Mouse (Mus musculus) midbrain, postnatal 0 days (tissue): ENCODE measurements around the gene Med7. TPM values are rescaled to one million over a fixed set of nuclear protein-coding genes. Genes with fewer than 3 reads are reported as not detected.
A peak's percentile ranks its signal among the peaks of the same experiment; 100 is the strongest.
"Not testable (repeated sequence)": the region's sequence is repeated elsewhere in the genome, so short reads cannot be mapped to it uniquely, and the experiment has no call there.

Source experiments
- ATAC-seq: fragments of 200-750 bp; cut with Nextera tagmentation; 2 replicates; pipeline ENCODE4 v1.8.0; 2017; ENCODE audit warnings: moderate number of reproducible peaks, mild to moderate bottlenecking, moderate TSS enrichment, moderate library complexity; ENCODE audit not compliant: low FRiP score
- DNase-seq: peaks from one replicate; pipeline ENCODE4 v3.0.0-alpha.2; 2015; ENCODE audit warnings: low spot score
- H3K27ac ChIP-seq: fragments of 300-500 bp; sonication (generic); 2 replicates; pipeline ENCODE4 v1.5.1; 2014; ENCODE audit warnings: low read depth, mild to moderate bottlenecking, low read length, mixed read lengths
- H3K27me3 ChIP-seq: fragments of 300-500 bp; sonication (generic); 2 replicates; pipeline ENCODE4 v1.6.1; 2014; ENCODE audit warnings: low read length, control low read depth, mixed read lengths; ENCODE audit not compliant: insufficient read depth
- H3K36me3 ChIP-seq: fragments of 300-500 bp; sonication (generic); 2 replicates; pipeline ENCODE4 v1.6.1; 2014; ENCODE audit warnings: low read length, control low read depth, mixed read lengths; ENCODE audit not compliant: insufficient read depth
- H3K4me1 ChIP-seq: fragments of 300-500 bp; sonication (generic); 2 replicates; pipeline ENCODE4 v1.6.1; 2014; ENCODE audit warnings: mild to moderate bottlenecking, control low read depth, antibody characterized with exemption, low read length, mixed read lengths; ENCODE audit not compliant: insufficient read depth
- H3K4me2 ChIP-seq: fragments of 300-500 bp; sonication (generic); 2 replicates; pipeline ENCODE4 v1.6.1; 2014; ENCODE audit warnings: low read depth, mild to moderate bottlenecking, low read length, mixed read lengths; ENCODE audit not compliant: poor library complexity, severe bottlenecking
- H3K4me3 ChIP-seq: fragments of 300-500 bp; sonication (generic); 2 replicates; pipeline ENCODE4 v1.5.1; 2014; ENCODE audit warnings: low read depth, mild to moderate bottlenecking, low read length, moderate library complexity
- H3K9ac ChIP-seq: fragments of 300-500 bp; sonication (generic); replicated peaks from 2 replicates; pipeline ENCODE4 v1.6.1; 2014; ENCODE audit warnings: mild to moderate bottlenecking, low read length, moderate library complexity, mixed read lengths; ENCODE audit not compliant: poor library complexity, severe bottlenecking
- H3K9me3 ChIP-seq: fragments of 300-500 bp; sonication (generic); 2 replicates; pipeline ENCODE4 v1.6.1; 2016; ENCODE audit warnings: low read length, control low read depth
- CTCF ChIP-seq: IDR thresholded peaks from 2 replicates; pipeline ENCODE4 v1.5.1; 2016; ENCODE audit warnings: antibody characterized with exemption, mild to moderate bottlenecking
- WGBS: fragments of 180-500 bp; shearing (Covaris S2); extraction: QIAGEN DNeasy Blood & Tissue Kit; methylation state at CpG from one replicate; pipeline ENCODE4 v1.1.7; 2014; 5-methylcytosine and 5-hydroxymethylcytosine counted together
- polyA plus RNA-seq: library from polyadenylated mRNA; unstranded; fragments of >200 nt; fragmentation: Nextera tagmentation; extraction: Ambion mirVana; gene quantifications from 2 replicates; pipeline ENCODE4 v1.2.1, GENCODE M21; 2015
- total RNA-seq: library from RNA; depleted of rRNA; stranded (reverse); fragments of >200 nt; gene quantifications from 2 replicates; pipeline ENCODE4 v1.2.3, GENCODE M21; 2014

Gene Med7
- total and polyA plus RNA-seq, 2 experiments from 2014 or later = 20.1 to 53.8 TPM

- Histone ChIP-seq H3K4me3 (no peak overlapping the region), H3K4me1 (no peaks in the 10 kb centered on the region), H3K9ac (no peak overlapping the region), H3K36me3 (no peaks in the 10 kb centered on the region), H3K27ac (no peak overlapping the region), H3K4me2 (no peak overlapping the region), H3K9me3 (no peaks in the 10 kb centered on the region), H3K27me3 (no peaks in the 10 kb centered on the region)
- DNase-seq (no peak), ATAC-seq (no peak)
- WGBS = 62% methylated on average over 1 of the region's 1 CpGs
- TF ChIP-seq CTCF = no peak
These were observed 18.3 kb upstream of the Med7 start for GRCm38 (mm10) chr11:46418438-46418837.

- Histone ChIP-seq H3K27me3 (no peaks in the 10 kb centered on the region), H3K36me3 (no peaks in the 10 kb centered on the region), H3K9ac (no peak overlapping the region), H3K4me2 (no peak overlapping the region), H3K9me3 (no peaks in the 10 kb centered on the region), H3K27ac (no peak overlapping the region), H3K4me3 (no peak overlapping the region), H3K4me1 (no peaks in the 10 kb centered on the region)
- no peak for DNase-seq
- no peak for ATAC-seq
- 79% methylated on average over 5 of the region's 5 CpGs for WGBS
- TF ChIP-seq CTCF = no peak
These were observed 17.9 kb upstream of the Med7 start for GRCm38 (mm10) chr11:46418860-46419259.

- H3K4me3 ChIP-seq = no peak overlapping the region
- no peak overlapping the region for H3K4me2 ChIP-seq
- no peaks in the 10 kb centered on the region for H3K36me3 ChIP-seq
- H3K9ac ChIP-seq = no peak overlapping the region
- DNase-seq (no peak), ATAC-seq (no peak)
- no peaks in the 10 kb centered on the region for H3K27me3 ChIP-seq
- TF ChIP-seq CTCF = no peak
- no peak overlapping the region for H3K27ac ChIP-seq
- H3K9me3 ChIP-seq = no peaks in the 10 kb centered on the region
- 80% methylated on average over 8 of the region's 8 CpGs for WGBS
- no peaks in the 10 kb centered on the region for H3K4me1 ChIP-seq
These were observed 15.4 kb upstream of the Med7 start for GRCm38 (mm10) chr11:46421086-46421888.

DNA sequence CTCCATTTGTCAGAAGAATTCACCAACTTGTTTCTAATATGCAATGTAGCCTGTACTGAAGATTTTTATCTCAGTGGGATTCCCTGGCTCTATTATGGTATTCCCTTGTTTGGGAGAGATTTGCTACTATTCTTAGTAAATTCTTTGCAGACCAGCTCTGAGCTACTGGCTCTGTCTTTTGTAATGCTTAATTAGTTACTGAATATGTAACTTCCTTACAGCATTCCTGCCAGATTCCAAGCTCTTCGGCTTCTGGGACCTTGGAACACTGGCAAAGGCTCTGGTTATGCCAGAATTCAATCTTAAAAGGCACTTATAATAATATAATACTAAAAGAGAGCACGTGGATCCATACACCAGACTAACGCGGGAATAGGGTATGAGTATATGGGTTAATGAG lies 8.6 kb upstream of the Med7 start:
- H3K27ac ChIP-seq, DNase-seq, H3K36me3 ChIP-seq, ATAC-seq, H3K4me1 ChIP-seq, H3K4me2 ChIP-seq, H3K9me3 ChIP-seq, H3K27me3 ChIP-seq, H3K9ac ChIP-seq, H3K4me3 ChIP-seq: not testable (repeated sequence)
- whole genome bisulfite sequencing = 45% methylated on average over 4 of the region's 4 CpGs

- no peak for ATAC-seq
These were observed 6.6 kb upstream of the Med7 start for GRCm38 (mm10) chr11:46430123-46430522.

DNA sequence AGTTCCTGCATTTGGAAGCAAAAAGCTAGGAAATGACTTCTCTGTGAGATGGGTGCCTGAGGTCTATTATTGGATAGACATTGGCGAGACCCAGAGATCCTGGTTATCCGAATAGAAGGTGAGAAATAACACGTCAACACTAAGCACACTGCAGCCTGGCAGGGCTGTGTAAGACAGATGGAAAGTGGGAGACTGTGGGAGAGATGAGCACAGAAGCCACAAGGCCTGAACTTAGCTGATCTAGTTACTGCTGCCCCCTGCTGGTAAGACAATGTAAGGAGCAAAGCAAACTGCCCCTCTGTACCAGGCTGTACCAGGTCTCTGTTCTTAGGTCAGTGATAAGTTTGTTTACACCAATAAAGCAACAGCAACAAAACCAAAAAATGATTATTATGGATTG lies 5.6 kb upstream of the Med7 start:
- Histone ChIP-seq H3K4me3 (no peak overlapping the region), H3K27ac (no peak overlapping the region), H3K9ac (no peak overlapping the region), H3K4me2 (no peak overlapping the region), H3K27me3 (no peaks in the 10 kb centered on the region), H3K9me3 (no peaks in the 10 kb centered on the region), H3K36me3 (no peaks in the 10 kb centered on the region), H3K4me1 (no peaks in the 10 kb centered on the region)
- WGBS = 24% methylated on average over 3 of the region's 3 CpGs
- peak; percentile 90 for TF ChIP-seq CTCF
- DNase-seq = peak; percentile 93
- ATAC-seq = peak; percentile 87

More at GRCm38 (mm10) chr11:46430123-46430522, 6.6 kb upstream of the Med7 start:
- H3K4me1 ChIP-seq = no peaks in the 10 kb centered on the region
- H3K9ac ChIP-seq = no peak overlapping the region
- H3K27me3 ChIP-seq = no peaks in the 10 kb centered on the region
- no peak for TF ChIP-seq CTCF
- 89% methylated on average over 2 of the region's 2 CpGs for WGBS
- DNase-seq = no peak
- H3K9me3 ChIP-seq = no peaks in the 10 kb centered on the region
- no peak overlapping the region for H3K27ac ChIP-seq
- H3K36me3 ChIP-seq = no peaks in the 10 kb centered on the region
- no peak overlapping the region for H3K4me3 ChIP-seq
- H3K4me2 ChIP-seq = no peak overlapping the region
